Mouse (Mus musculus) yolk sac, embryonic 10.5 days (tissue): ENCODE measurements around the gene Ak5.

Experiments used
- DNase-seq: peaks from one replicate; pipeline ENCODE4 v3.0.0-alpha.2; 2017; ENCODE audit warnings: low spot score

Ak5 gene

GRCm38 (mm10) chr3:152564516-152565113 lies 103.5 kb downstream of the Ak5 start:
- no peak for DNase-seq

GRCm38 (mm10) chr3:152563833-152564232 lies 104.3 kb downstream of the Ak5 start:
- no peak for DNase-seq

- DNase-seq: no peak
Measured at GRCm38 (mm10) chr3:152561708-152562107, 106.5 kb downstream of the Ak5 start.

- DNase-seq: peak; percentile 50
Measured at GRCm38 (mm10) chr3:152559295-152559694, 108.9 kb downstream of the Ak5 start.

GRCm38 (mm10) chr3:152558106-152558505 lies 110.1 kb downstream of the Ak5 start:
- DNase-seq: no peak

GRCm38 (mm10) chr3:152557659-152558058 lies 110.5 kb downstream of the Ak5 start:
- peak; percentile 53 for DNase-seq

GRCm38 (mm10) chr3:152556919-152557318 lies 111.2 kb downstream of the Ak5 start:
- DNase-seq: no peak

- DNase-seq: no peak
Measured at GRCm38 (mm10) chr3:152556435-152556834, 111.7 kb downstream of the Ak5 start.

- no peak for DNase-seq
Measured at GRCm38 (mm10) chr3:152555216-152555615, 112.9 kb downstream of the Ak5 start.

- no peak for DNase-seq
Measured at GRCm38 (mm10) chr3:152554366-152554765, 113.8 kb downstream of the Ak5 start.

GRCm38 (mm10) chr3:152552641-152553040 lies 115.5 kb downstream of the Ak5 start:
- DNase-seq: no peak

GRCm38 (mm10) chr3:152550528-152551115 lies 117.5 kb downstream of the Ak5 start:
- DNase-seq: no peak

- DNase-seq: no peak
Measured at GRCm38 (mm10) chr3:152550031-152550430, 118.1 kb downstream of the Ak5 start.

GRCm38 (mm10) chr3:152544921-152545320 lies 123.2 kb downstream of the Ak5 start:
- DNase-seq: no peak

GRCm38 (mm10) chr3:152542298-152542697 lies 125.9 kb downstream of the Ak5 start:
- DNase-seq: no peak

- no peak for DNase-seq
Measured at GRCm38 (mm10) chr3:152530344-152530743, 137.8 kb downstream of the Ak5 start.

GRCm38 (mm10) chr3:152529058-152529972 lies 138.8 kb downstream of the Ak5 start:
- DNase-seq: no peak

- DNase-seq: no peak
Measured at GRCm38 (mm10) chr3:152526721-152527120, 141.4 kb downstream of the Ak5 start.

- DNase-seq: no peak
Measured at GRCm38 (mm10) chr3:152523315-152523638, 144.9 kb downstream of the Ak5 start.

GRCm38 (mm10) chr3:152522634-152523314 lies 145.4 kb downstream of the Ak5 start:
- no peak for DNase-seq

GRCm38 (mm10) chr3:152521054-152521453 lies 147.1 kb downstream of the Ak5 start:
- no peak for DNase-seq

- DNase-seq: no peak
Measured at GRCm38 (mm10) chr3:152520074-152520473, 148.1 kb downstream of the Ak5 start.

- DNase-seq: no peak
Measured at GRCm38 (mm10) chr3:152519556-152519955, 148.6 kb downstream of the Ak5 start.
